Mouse (Mus musculus) midbrain, embryonic 12.5 days (tissue): Measurements from ENCODE around the gene Krt86. TPM values are rescaled to one million over a fixed set of nuclear protein-coding genes. Genes with fewer than 3 reads are reported as not detected.

Source experiments
- ATAC-seq: fragments of 200-750 bp; cut with Nextera tagmentation; 2 replicates; pipeline ENCODE4 v1.8.0; 2017; ENCODE audit warnings: low read depth, moderate TSS enrichment, moderate library complexity; ENCODE audit not compliant: low FRiP score
- H3K27ac ChIP-seq: fragments of 300-500 bp; sonication (generic); replicated peaks from 2 replicates; pipeline ENCODE4 v1.5.1; 2016; ENCODE audit warnings: mild to moderate bottlenecking
- H3K27me3 ChIP-seq: fragments of 300-500 bp; sonication (generic); 2 replicates; pipeline ENCODE4 v1.6.1; 2016; ENCODE audit warnings: mild to moderate bottlenecking
- H3K36me3 ChIP-seq: fragments of 300-500 bp; sonication (generic); 2 replicates; pipeline ENCODE4 v1.6.1; 2016
- H3K4me1 ChIP-seq: fragments of 300-500 bp; sonication (generic); 2 replicates; pipeline ENCODE4 v1.6.1; 2016
- H3K4me2 ChIP-seq: fragments of 300-500 bp; sonication (generic); replicated peaks from 2 replicates; pipeline ENCODE4 v1.6.1; 2016; ENCODE audit warnings: mild to moderate bottlenecking, moderate library complexity
- H3K4me3 ChIP-seq: fragments of 300-500 bp; sonication (generic); 2 replicates; pipeline ENCODE4 v1.5.1; 2016; ENCODE audit warnings: mild to moderate bottlenecking
- H3K9ac ChIP-seq: fragments of 300-500 bp; sonication (generic); replicated peaks from 2 replicates; pipeline ENCODE4 v1.6.1; 2016; ENCODE audit warnings: mild to moderate bottlenecking, moderate library complexity
- H3K9me3 ChIP-seq: fragments of 300-500 bp; sonication (generic); 2 replicates; pipeline ENCODE4 v1.6.1; 2016; ENCODE audit warnings: mild to moderate bottlenecking
- WGBS: fragments of 180-500 bp; shearing (Covaris S2); methylation state at CpG from one replicate; pipeline ENCODE4 v1.1.7; 2016; 5-methylcytosine and 5-hydroxymethylcytosine counted together
- polyA plus RNA-seq: library from polyadenylated mRNA; unstranded; fragments of >200 nt; fragmentation: Nextera tagmentation; extraction: Ambion mirVana; gene quantifications from 2 replicates; pipeline ENCODE4 v1.2.1, GENCODE M21; 2016

Gene Krt86
- not detected in 2 replicates for polyA plus RNA-seq

DNA sequence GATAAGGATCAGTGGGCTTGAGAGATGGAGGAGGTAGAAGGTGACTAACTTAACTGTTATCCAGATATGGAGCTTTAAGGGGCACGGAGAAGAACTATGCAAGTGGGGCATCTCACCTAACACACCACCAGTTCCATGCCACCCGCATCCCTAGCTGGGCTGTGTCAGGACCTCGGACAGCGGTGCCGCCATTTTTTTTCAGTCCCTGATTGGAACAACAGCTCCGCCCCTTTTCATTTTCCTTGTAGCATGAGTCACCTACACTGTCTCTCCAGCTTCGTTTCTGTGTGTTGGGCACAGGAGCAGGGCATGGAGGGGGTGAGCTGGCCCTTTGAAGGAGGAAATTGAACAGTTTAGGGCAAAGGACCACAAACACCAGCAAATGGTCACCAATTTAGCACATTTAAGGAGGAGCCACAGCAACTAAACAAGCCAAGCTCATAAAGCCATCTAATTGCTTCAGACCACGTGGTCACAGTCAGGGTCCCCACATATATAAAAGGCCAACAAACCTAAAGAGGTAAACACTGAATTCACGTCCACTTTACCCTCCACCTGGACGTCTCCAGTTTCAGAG lies at the start of gene Krt86:
Krt86 (plus strand) TSS at position 527 of the 577 bp plus-strand sequence.
- H3K9ac ChIP-seq, result no peak within 1 kb of the TSS
- no peaks in the 10 kb centered on the region for H3K9me3 ChIP-seq
- peaks cover 5% of the 10 kb centered on the region for H3K27me3 ChIP-seq
- H3K36me3 ChIP-seq, result no peaks in the 10 kb centered on the region
- no peaks in the 10 kb centered on the region for H3K4me1 ChIP-seq
- no peak within 1 kb of the TSS for H3K27ac ChIP-seq
- no peak within 1 kb of the TSS for H3K4me3 ChIP-seq
- H3K4me2 ChIP-seq, result no peak within 1 kb of the TSS
- no peak for ATAC-seq
- WGBS, result 39% methylated on average over 10 of the region's 10 CpGs

DNA sequence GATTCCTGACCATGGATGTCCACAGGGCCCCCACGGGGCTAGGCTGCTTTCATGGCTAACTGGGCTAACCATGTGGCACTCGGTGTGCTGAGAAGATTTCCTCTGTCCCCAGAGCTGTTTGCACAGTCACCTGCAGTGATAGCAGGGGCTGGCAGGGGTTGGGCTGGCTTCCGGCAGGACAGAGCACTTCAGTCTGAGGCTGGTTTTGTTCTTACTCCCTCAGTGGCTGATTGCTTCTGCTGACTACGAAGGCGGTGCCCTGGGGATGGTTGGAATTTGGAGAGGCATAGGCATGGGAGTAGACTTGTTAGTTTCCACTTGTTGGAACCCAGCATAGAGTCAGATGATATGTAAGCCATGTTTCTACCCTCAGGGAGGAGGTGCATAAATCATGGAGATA lies 48.4 kb upstream of the Krt86 start:
- Histone ChIP-seq H3K36me3 (no peaks in the 10 kb centered on the region), H3K27me3 (no peaks in the 10 kb centered on the region; the same call in none of the 2 replicates), H3K9ac (no peak overlapping the region), H3K4me2 (no peak overlapping the region), H3K4me1 (no peaks in the 10 kb centered on the region), H3K4me3 (no peak overlapping the region), H3K9me3 (no peaks in the 10 kb centered on the region), H3K27ac (no peak overlapping the region)
- 31% methylated on average over 5 of the region's 5 CpGs for WGBS
- ATAC-seq, result no peak

DNA sequence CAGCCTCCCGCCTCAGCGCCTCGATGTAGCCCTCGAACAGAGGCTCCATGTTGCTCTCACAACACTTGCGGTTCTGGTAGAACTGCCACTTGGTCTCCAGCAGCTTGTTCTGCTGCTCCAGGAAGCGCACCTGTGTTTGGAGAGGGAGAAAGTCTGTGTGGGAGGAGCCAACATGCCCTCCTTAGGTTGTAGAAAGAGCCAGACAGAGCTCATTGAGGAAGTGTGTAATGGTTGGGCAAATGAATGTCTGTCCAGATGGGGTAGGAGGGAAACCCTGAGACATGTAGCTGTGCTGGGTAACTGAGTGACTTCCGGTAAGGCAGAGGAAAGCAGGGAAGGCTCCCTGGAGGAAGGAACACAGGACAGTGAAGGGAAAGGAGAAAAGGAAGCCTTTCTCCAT lies 36.7 kb upstream of the Krt86 start:
- no peaks in the 10 kb centered on the region for H3K36me3 ChIP-seq
- H3K4me3 ChIP-seq, result no peak overlapping the region
- 93% methylated on average over 7 of the region's 7 CpGs for WGBS

DNA sequence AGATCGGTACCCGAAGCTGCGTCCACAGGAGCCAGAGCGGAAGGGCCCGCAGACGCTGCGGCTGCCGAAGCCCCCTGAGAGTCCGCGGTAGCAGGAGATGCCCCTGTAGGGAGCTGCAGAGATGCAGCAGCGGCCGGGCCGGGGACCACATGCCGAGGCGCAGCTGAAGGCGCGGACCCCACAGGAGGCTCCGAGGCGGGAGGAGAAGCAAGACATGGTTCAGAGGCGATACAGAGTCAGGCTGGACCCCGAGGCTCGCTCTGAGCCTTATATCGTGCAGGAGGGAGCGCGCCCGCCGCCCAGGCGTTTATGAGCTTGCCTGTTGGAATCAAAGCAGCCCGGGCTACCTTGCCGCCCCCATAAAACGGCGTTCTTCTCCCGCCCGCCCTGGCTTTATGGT lies 34.7 kb upstream of the Krt86 start, which contains the start of gene Krt87:
Krt87 (minus strand) TSS at position 250 of the 400 bp plus-strand sequence.
- 2% methylated on average over 34 of the region's 34 CpGs for WGBS
- Histone ChIP-seq H3K27ac (no peak within 1 kb of the TSS), H3K4me3 (peak within 1 kb of the TSS; percentile 39), H3K9me3 (no peaks in the 10 kb centered on the region), H3K9ac (peak within 1 kb of the TSS; percentile 49), H3K4me2 (peak within 1 kb of the TSS; percentile 68), H3K4me1 (peaks cover 7% of the 10 kb centered on the region; the same call in 1 of the 2 replicates), H3K36me3 (no peaks in the 10 kb centered on the region), H3K27me3 (peaks cover 38% of the 10 kb centered on the region)
- ATAC-seq, result no peak

More for the DNA sequence above, 36.7 kb upstream of the Krt86 start:
- Histone ChIP-seq H3K27ac (no peak overlapping the region), H3K4me1 (peaks cover 7% of the 10 kb centered on the region; the same call in 1 of the 2 replicates), H3K4me2 (no peak overlapping the region), H3K27me3 (peaks cover 38% of the 10 kb centered on the region), H3K9ac (no peak overlapping the region), H3K9me3 (no peaks in the 10 kb centered on the region)
- no peak for ATAC-seq

DNA sequence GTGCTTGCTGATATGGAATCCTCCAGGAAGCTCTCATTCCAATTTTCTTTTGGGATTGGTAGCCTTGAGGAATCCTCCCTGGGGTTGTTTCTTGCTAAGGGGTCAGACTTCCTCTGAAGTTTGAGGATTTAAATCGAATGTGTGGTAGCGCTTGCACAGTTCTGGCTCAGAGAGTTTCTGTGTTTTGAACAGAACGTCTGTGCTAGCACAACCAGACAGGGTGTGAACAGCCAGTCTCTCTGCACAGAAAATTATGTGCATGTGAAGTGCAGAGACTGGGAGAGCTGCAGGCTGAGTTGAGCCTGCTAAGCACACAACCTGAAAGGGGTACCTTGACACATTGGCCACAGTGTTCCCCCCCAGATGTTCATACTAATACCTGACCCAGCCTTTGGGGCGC lies 32.4 kb upstream of the Krt86 start:
- no peaks in the 10 kb centered on the region for H3K9me3 ChIP-seq
- peaks cover 7% of the 10 kb centered on the region; the same call in 1 of the 2 replicates for H3K4me1 ChIP-seq
- no peak overlapping the region for H3K4me3 ChIP-seq
- WGBS, result 74% methylated on average over 4 of the region's 4 CpGs
- H3K9ac ChIP-seq, result no peak overlapping the region
- no peak overlapping the region for H3K4me2 ChIP-seq
- H3K36me3 ChIP-seq, result no peaks in the 10 kb centered on the region
- no peak for ATAC-seq
- peaks cover 38% of the 10 kb centered on the region for H3K27me3 ChIP-seq
- no peak overlapping the region for H3K27ac ChIP-seq

DNA sequence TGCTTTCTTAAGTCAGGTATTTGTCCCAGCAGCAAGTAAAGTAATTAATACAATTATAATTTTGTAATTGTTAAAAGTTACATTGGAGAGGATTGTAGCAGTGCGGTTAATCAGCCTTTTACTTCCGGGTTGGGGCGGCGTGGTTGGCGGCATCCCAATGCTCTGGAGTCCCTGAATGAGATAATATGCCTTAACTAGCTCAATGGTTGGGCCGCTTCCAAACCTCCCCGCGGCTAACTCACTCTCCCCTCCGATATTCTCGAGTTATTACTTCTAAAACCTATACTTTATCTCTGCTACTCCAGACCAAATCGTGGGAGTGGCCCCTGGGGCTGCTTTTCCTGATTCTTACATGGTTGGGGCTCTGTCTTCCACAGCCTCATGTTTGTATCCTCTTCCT lies 26.7 kb upstream of the Krt86 start:
- Histone ChIP-seq H3K9ac (no peak overlapping the region), H3K4me1 (no peaks in the 10 kb centered on the region), H3K4me3 (no peak overlapping the region), H3K36me3 (no peaks in the 10 kb centered on the region), H3K27ac (no peak overlapping the region), H3K4me2 (no peak overlapping the region), H3K9me3 (no peaks in the 10 kb centered on the region), H3K27me3 (no peaks in the 10 kb centered on the region)
- WGBS, result 80% methylated on average over 11 of the region's 11 CpGs
- no peak for ATAC-seq

DNA sequence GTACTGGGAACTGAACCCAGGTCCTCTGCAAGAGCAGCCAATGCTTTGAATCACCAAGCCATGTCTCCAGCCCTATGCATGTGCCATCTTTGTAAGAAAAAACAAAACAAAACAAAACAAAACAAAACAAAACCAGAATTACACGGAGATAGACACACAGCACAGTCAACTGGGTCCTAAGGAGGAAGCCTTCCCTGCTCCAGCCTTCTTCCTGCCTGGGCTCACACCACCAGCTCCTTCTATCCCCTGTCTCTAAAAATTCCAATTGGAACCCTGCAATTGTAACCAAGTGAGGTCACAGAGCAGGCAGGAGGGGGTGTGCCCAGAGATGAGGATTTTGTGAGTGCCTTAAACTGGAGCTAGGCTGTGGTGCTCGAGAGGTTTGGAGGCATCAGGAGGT lies 25.8 kb upstream of the Krt86 start, which contains the start of gene Krt88:
Krt88 (plus strand) TSS at position 301 of the 400 bp plus-strand sequence.
- Histone ChIP-seq H3K27me3 (no peaks in the 10 kb centered on the region), H3K27ac (no peak within 1 kb of the TSS), H3K4me2 (no peak within 1 kb of the TSS), H3K4me1 (no peaks in the 10 kb centered on the region), H3K36me3 (no peaks in the 10 kb centered on the region), H3K9ac (no peak within 1 kb of the TSS), H3K4me3 (no peak within 1 kb of the TSS), H3K9me3 (no peaks in the 10 kb centered on the region)
- WGBS, result 74% methylated on average over 2 of the region's 2 CpGs
- ATAC-seq, result no peak

DNA sequence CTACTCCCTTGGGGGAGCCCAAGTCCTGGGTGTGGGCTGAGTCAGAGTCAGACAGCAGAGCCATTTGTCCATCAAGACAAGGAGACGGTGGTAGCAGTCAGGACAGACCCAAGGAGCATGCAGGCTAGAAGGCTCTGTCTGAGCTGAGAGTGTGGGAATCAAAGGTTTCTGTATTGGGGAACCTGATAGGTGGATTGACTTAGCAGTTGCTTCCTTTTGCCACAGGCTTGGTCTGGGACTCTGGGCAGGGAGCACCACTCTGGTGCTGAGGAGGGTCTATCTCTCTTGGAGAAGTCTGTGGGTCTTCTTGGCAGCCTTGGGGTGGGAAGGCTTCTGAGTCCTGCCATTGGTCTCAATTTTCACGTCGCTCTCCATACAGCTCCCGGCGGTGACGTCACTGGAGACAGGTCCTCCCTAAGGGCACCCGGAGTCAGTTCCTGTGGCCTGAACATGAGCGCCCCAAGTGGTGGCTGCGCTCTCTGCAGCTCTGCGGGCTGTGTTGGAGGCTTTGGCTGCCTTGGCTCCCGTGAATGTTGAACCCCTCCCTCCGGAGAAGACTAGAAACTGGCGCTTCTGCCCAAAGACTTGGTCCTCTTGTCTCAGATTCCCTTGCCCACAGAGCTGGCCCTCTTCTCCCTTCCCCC lies 20.1 kb upstream of the Krt86 start:
- H3K9me3 ChIP-seq, result 0 out of 2 replicates have a peak, but pooled peaks cover 6% of the 10 kb centered on the region
- no peak overlapping the region for H3K9ac ChIP-seq
- WGBS, result 5% methylated on average over 13 of the region's 13 CpGs
- ATAC-seq, result 0 out of 2 replicates have a peak, but pooled peaks have one; percentile 34
- H3K4me3 ChIP-seq, result no peak overlapping the region
- no peak overlapping the region for H3K27ac ChIP-seq
- H3K36me3 ChIP-seq, result no peaks in the 10 kb centered on the region
- peak overlapping the region; percentile 28; the same call in 1 of the 2 replicates for H3K4me2 ChIP-seq
- H3K4me1 ChIP-seq, result peaks cover 4% of the 10 kb centered on the region; the same call in 1 of the 2 replicates
- H3K27me3 ChIP-seq, result no peaks in the 10 kb centered on the region

DNA sequence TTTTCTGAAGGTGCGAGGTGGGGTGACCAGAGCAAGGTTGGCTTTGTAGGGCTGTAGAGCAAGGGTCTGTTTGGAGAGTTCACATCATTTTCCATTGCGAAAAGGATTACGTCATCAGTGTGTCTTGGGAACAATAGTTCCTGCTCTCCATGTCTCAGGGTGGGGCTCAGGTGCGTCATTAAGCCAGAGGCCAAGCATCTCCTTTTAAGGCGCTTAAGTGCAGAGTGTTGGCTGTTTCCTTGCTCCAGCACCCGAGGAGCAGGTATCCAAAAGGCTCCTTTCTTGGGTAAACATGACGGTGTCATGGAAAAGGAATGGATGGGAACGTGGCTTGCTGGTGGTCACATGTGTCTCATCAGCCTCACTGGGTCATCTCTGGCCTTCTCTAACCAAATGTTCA lies 18.5 kb upstream of the Krt86 start:
- H3K27me3 ChIP-seq, result no peaks in the 10 kb centered on the region
- peaks cover 13% of the 10 kb centered on the region; the same call in 1 of the 2 replicates for H3K4me1 ChIP-seq
- H3K4me3 ChIP-seq, result no peak overlapping the region
- H3K4me2 ChIP-seq, result no peak overlapping the region
- 90% methylated on average over 8 of the region's 8 CpGs for WGBS
- no peak for ATAC-seq
- no peaks in the 10 kb centered on the region for H3K36me3 ChIP-seq
- no peak overlapping the region for H3K9ac ChIP-seq
- H3K27ac ChIP-seq, result no peak overlapping the region
- H3K9me3 ChIP-seq, result 0 out of 2 replicates have a peak, but pooled peaks cover 6% of the 10 kb centered on the region

DNA sequence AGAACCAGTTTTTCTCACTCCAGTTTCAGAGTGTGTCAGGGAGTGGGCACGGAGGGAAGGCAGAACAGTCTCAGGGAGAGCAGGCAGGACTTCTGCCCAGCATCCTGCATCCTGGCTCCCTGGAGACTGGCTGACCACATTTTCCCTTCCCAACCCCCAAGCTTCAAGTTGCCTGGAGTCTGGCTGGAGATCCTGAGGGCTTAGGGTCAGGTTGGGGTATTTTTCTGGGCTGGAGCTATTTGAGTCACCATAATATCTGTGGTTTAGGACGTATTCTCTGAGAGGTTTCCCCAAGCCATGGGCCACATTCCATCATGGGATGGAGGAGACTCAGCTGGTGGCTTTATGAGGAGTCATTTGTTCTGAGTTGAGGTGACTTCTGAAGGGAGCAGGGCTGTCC lies 18.0 kb upstream of the Krt86 start:
- H3K4me2 ChIP-seq, result no peak overlapping the region
- H3K4me1 ChIP-seq, result peaks cover 13% of the 10 kb centered on the region; the same call in 1 of the 2 replicates
- H3K27me3 ChIP-seq, result no peaks in the 10 kb centered on the region
- 0 out of 2 replicates have a peak, but pooled peaks cover 6% of the 10 kb centered on the region for H3K9me3 ChIP-seq
- H3K4me3 ChIP-seq, result no peak overlapping the region
- H3K27ac ChIP-seq, result no peak overlapping the region
- H3K36me3 ChIP-seq, result no peaks in the 10 kb centered on the region
- WGBS, result 91% methylated on average over 2 of the region's 2 CpGs
- H3K9ac ChIP-seq, result no peak overlapping the region
- no peak for ATAC-seq

DNA sequence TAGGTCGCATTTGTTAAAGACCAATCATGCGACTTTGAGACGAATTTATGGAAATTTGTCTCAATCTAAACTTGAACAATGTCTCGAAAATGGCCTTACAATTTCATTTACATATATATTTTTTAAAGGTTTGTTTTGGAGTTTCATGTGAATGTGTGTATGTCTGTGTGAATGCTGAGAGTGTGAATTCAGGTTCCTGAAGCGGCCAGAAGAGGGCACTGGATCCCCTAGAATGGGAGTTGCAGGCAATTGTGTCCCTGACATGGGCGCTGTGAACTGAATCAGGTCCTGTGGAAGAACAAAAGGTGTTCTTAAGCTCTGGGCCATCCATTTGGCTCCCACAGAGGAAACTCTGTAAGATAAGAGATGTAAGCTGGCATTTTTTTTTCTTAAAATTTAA lies 17.4 kb upstream of the Krt86 start:
- Histone ChIP-seq H3K9ac (no peak overlapping the region), H3K4me2 (no peak overlapping the region), H3K36me3 (no peaks in the 10 kb centered on the region), H3K27ac (no peak overlapping the region), H3K4me3 (no peak overlapping the region), H3K27me3 (no peaks in the 10 kb centered on the region), H3K9me3 (0 out of 2 replicates have a peak, but pooled peaks cover 6% of the 10 kb centered on the region), H3K4me1 (peaks cover 13% of the 10 kb centered on the region; the same call in 1 of the 2 replicates)
- no peak for ATAC-seq
- WGBS, result 83% methylated on average over 6 of the region's 6 CpGs

DNA sequence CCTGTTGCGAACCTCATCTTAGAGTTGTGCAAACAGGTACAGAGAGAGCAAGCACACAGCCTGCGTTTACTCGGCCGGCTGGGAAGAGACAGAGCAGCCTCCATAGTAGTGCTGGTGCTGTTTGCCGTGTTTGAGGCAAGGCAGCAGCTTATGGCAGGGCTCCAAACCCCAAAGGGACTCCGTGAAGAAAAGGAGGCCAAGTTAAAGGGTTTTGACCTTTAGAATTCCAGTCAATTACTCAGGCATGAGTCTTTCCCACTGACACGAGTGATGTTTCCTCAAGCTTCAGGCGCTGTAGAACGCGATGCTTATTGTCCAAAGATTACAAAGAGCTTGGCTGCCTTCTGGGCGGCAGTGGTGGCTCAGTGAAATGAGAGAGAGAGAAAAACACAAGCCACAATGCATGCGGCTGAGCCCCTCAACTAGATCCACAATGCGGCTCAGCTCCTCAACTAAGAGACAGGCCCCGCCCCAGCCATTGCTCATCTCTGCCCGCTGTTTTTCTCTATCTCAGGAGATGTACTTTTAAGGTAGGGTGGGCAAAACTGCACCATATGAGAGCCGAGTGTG lies 14.8 kb upstream of the Krt86 start:
- no peak overlapping the region for H3K27ac ChIP-seq
- no peak overlapping the region for H3K4me2 ChIP-seq
- 0 out of 2 replicates have a peak, but pooled peaks cover 6% of the 10 kb centered on the region for H3K9me3 ChIP-seq
- no peak for ATAC-seq
- H3K36me3 ChIP-seq, result no peaks in the 10 kb centered on the region
- H3K27me3 ChIP-seq, result no peaks in the 10 kb centered on the region
- H3K4me3 ChIP-seq, result no peak overlapping the region
- no peak overlapping the region for H3K9ac ChIP-seq
- 47% methylated on average over 16 of the region's 16 CpGs for WGBS
- peaks cover 10% of the 10 kb centered on the region; the same call in 1 of the 2 replicates for H3K4me1 ChIP-seq
